Mouse (Mus musculus): ENCODE measurements at regions not wholly inside any gene's neighbourhood (a gene's known extent, or its start where the extent isn't known, plus 50 kb on each side); places are given as distances from the start of the nearest gene placed in this dataset.
A peak's percentile ranks its signal among the peaks of the same experiment; 100 is the strongest.

- DNase-seq (ENCODE audit: extremely low read depth, insufficient read length, low spot score) = no peak
Measured at GRCm38 (mm10) chr12:77756021-77756420, 438.0 kb upstream of the Gm6657 start.

DNA sequence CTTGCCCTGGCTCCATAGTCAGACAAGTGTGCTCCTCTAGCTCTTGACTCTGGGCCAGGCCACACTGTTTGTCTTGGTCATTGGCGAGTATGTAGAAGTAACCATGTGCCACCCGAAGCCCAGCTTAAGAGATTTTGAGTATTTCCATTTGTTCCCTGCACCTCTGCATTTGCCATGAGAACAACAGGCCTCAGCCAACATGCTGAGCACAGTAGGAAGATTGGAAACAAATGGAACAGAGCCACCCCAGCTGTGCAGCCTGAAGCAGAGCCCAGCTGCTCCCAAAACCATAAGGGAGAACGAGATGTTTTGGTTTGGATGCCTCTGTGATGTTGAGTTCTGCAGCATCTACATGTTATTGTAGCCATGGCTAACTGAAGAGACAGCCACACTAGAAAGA, 433.1 kb upstream of the Gm6657 start:
- DNase-seq (ENCODE audit: extremely low read depth, insufficient read length, low spot score) = no peak

GRCm38 (mm10) chr12:77776011-77776546, 418.0 kb upstream of the Gm6657 start:
- DNase-seq (ENCODE audit: extremely low read depth, insufficient read length, low spot score) = no peak

DNA sequence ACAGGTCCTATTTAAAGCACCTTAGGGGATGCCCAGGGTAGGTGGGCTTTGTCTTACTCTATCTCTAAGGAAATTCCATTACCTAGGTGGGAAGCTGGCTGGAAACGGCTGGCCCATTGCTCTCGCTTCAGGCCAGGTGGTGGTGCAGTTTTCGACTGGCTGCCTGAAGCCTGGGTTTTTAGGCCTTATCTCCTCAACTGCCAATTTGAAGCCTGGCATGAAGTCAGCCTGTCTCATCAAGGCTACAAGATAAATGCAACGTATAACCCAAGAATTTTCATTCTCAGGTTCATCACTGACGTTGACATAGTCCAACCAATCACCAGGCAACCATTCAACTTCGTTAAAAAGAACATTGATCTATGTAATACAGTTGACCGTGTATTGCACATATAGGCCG, 417.3 kb upstream of the Gm6657 start:
- no peak for DNase-seq (ENCODE audit: extremely low read depth, insufficient read length, low spot score)

DNA sequence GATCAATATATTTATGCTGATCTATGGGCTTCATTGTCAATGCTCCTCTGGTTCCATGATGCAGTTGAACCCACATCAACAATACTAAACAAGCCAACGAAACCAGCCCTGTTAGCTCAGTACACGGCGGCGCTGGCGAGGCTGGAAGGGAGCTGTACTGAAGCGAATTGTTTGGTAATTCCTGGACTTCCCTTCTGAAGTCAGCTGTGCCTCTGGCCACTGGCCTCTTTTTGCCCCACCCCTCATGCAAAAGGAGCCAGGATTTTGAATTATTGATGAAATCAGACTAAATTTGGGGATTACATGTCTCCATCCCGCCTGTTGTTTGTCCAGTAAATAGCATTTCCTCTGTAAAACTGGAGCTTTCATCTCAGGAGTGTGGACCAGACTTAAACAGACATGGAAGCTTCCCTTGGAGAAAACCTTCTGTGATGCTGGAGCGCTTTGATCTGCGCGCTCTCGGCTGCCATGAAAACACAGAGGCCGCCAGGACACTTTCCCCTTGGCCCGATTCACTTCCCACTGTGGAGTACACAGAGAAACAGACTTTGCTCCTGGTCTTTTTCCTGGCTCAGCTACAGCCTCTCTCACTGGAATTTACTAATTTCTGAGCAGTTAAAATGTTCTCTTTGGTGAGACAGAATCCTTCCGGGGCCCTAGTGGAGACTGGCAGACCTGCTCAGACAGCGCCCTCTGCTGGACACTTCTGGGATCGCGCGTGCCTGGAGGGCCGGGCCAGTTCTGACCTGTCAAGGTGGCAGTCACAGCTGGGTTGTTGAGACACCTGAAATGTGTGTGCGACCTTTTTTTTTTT, 412.9 kb upstream of the Gm6657 start:
- DNase-seq (ENCODE audit: extremely low read depth, insufficient read length, low spot score) = peak; percentile 30

DNA sequence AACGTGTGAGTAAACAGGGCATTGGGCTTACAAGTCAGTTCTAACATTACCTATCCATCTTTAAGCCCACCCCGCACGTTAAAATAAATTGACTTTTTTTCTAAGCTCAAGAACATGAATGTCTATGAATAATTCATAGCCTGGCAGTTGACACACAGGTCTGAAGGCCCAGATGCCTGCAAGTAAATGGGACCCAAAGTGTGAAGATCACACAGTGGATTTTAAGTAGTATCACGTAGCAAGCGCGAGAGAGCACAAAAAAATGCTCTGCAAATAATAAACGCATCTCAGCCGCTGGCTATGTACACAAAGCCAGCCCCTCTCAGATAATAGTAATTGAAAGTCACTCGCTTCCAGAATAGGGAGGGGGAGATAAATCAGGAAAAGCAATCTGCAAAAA, 410.1 kb upstream of the Gm6657 start:
- DNase-seq (ENCODE audit: extremely low read depth, insufficient read length, low spot score) = no peak

DNA sequence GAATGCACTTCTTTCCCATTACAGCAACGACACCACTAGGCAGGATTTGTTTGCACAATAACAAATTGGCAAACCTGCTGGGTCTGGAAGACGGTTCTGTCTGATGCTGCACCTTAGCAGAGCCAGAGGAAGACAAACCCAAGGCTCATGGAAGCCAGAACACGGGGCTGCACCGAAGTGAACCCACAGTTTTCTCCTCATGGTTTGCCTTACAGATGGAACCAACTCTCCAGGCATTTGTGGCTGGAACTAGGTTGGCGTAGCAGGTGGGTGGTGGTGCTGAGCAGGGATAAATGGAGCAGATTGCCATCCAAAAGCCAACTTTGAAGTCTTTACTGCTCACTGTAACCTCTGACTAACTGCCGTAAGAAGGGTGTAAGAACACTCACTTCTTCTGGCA, 408.4 kb upstream of the Gm6657 start:
- DNase-seq (ENCODE audit: extremely low read depth, insufficient read length, low spot score) = no peak

- DNase-seq (ENCODE audit: extremely low read depth, insufficient read length, low spot score) = no peak
Measured at GRCm38 (mm10) chr12:77786678-77787077, 407.4 kb upstream of the Gm6657 start.

DNA sequence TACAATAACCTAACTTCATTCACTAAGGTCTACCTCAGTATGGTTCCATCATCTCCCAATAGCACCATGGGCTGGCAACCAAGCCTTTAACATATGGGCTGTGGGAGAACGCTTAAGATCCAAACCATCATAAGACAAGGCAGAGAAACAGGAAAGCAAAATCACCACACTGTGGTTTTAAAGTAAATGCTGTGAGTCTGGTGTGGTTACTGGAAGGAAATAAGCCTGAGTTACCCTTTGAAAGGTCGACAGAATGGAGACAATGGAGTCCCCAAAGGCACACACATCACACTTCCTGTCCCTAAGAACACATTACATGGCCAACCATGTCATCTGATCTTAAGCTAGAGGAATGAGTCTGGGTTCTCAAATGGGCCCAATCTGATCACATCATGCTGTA, 405.8 kb upstream of the Gm6657 start:
- no peak for DNase-seq (ENCODE audit: extremely low read depth, insufficient read length, low spot score)

DNA sequence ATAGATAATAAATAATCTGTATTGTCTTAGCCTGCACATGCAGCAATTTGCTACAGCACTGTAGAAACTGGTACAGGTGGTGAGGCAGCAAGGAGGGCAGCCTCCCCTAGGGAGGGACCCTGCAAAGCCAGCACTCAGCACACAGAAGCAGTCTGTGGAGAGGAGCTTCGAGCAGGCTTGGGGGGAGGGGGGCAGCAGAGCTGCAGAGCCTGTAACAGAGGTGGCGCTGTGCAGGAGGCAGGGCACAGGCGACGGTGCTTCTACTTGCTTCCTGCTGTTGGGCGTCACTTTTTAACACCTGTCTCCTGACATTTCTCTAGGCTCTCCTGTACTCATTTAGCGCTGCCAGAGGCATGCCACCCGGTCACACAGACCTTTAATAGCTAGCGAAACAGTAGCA, 404.6 kb upstream of the Gm6657 start:
- DNase-seq (ENCODE audit: extremely low read depth, insufficient read length, low spot score) = no peak

- DNase-seq (ENCODE audit: extremely low read depth, insufficient read length, low spot score) = no peak
Measured at GRCm38 (mm10) chr12:77789871-77790270, 404.2 kb upstream of the Gm6657 start.

DNA sequence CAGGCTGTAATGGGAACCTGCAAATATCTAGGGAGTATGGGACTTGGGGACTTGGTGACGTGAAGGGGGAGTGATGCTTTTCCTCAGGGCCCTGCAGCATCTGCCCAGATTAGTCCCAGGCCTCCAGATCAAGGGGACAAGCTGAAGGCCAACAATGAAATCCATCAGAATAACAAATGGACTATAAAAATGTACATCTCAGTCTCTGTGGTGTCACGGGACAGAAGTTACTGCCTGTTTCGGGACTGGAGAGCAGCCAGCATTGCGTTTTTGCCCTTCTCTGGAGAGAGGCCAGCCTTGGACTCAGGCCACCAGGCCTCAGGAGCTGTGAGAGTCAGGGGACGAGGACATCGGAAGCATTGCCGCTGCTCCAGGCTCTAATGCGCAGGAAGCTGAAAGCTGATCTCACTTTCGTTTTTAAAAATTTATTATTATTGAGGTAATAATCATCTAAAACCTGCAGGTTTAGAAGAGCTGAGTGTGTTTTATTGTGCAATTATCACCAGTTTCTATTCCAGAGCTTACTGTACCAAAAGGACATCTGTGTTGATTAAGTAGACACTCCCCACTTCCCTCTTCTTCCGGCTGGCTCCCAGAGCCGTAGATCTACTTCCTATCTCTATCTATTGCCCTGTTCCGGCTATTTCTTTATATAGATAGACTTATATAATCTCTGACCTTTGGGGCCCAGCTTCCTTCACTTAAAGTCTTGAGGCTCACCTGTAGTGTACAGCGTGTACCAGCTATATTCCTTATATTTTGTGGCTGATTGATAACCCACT, 403.0 kb upstream of the Gm6657 start:
- DNase-seq (ENCODE audit: extremely low read depth, insufficient read length, low spot score) = no peak

GRCm38 (mm10) chr12:77798516-77798915, 395.5 kb upstream of the Gm6657 start:
- no peak for DNase-seq (ENCODE audit: extremely low read depth, insufficient read length, low spot score)

DNA sequence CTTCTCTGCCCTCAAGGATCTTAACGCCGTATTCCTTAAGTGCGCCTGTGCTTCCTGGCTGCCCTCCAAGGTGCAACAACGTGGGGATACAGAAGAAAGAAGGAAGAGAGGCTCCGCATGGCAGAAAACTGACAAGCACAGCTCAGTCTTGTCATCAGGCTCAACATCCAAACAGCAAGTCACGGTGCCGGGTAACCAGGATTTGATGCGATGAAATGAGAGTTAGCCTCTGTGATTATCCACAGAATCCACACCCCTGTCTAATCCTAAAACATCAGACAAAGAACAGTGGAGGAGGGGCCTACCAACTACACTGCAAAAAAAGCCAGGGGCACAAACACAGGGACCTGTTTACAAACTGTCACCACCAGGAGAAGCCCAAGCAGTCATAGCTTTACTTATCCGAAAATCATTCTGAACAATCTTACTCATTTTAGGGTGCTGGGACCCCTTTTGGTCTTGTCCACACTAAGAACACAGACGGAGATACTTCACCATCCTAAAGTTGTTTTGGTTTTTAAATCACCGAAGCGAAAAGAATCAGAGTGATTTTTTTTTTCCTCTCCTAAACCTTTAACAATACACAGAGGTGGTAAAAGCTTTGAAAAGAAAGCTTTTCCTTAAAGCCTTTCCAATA, 394.8 kb upstream of the Gm6657 start:
- no peak for DNase-seq (ENCODE audit: extremely low read depth, insufficient read length, low spot score)

- no peak for DNase-seq (ENCODE audit: extremely low read depth, insufficient read length, low spot score)
Measured at GRCm38 (mm10) chr12:77807674-77808073, 386.4 kb upstream of the Gm6657 start.

- no peak for DNase-seq (ENCODE audit: extremely low read depth, insufficient read length, low spot score)
Measured at GRCm38 (mm10) chr12:77811276-77811675, 382.8 kb upstream of the Gm6657 start.

DNA sequence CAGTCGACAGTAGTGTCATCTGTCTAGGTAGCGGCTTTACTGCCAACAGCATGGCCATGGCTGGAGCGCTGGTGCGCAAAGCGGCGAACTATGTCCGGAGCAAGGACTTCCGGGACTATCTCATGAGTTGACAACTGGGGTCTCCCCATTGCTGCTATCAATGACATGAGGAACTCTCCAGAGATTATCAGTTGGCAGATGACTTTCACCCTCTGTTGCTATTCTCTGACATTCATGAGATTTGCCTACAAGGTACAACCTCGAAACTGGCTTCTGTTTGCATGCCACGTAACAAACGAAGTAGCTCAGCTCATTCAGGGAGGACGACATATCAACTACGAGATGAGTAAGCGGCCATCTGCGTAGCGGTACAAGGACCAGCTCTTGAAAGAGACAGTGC, 374.6 kb upstream of the Gm6657 start:
- DNase-seq (ENCODE audit: extremely low read depth, insufficient read length, low spot score) = no peak

- DNase-seq (ENCODE audit: extremely low read depth, insufficient read length, low spot score) = no peak
Measured at GRCm38 (mm10) chr12:77823381-77824030, 370.5 kb upstream of the Gm6657 start.

DNA sequence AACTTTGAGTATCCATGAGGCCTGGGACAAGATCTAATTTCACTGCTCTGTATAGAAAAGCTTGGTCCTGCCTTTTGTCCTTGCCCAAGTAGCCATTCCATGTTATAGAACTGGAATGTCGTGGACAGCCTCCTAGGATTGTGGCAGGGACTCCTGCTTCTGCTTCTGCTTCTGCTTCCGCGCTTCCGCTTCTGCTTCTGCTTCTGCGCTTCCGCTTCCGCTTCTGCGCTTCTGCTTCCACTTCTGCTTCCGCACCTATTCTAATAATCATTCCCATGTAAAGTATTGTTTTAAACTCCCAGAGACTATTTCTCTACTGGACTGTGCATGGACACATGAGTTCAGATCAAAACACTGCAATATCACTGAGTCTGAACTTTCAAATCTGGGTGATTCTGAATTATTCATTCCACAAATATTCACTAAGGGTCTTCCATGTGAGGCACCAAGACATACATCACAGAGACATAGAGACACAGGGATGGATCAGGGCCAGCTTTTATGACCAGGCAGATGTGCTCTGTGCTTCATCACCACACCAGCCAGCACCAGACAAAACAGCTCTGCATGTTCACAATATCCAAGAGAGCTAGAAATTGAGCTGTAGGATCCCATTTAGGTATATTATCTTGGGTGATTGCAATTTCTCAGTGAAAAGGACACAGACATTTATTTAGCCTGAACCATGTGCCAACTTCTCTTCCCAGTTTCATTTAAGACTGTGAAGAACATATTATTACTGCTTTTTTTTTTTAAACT, 360.5 kb upstream of the Gm6657 start:
- DNase-seq (ENCODE audit: extremely low read depth, insufficient read length, low spot score) = no peak

GRCm38 (mm10) chr12:77834891-77835290, 359.2 kb upstream of the Gm6657 start:
- DNase-seq (ENCODE audit: extremely low read depth, insufficient read length, low spot score) = no peak

Data from 3134 (cell line).